Mouse (Mus musculus): ENCODE data around the gene Prpf38b. TPM values are rescaled to one million over a fixed set of nuclear protein-coding genes. Genes with fewer than 3 reads are reported as not detected.

Prpf38b gene
- total and polyA plus RNA-seq, 3 experiments: 42.6 to 177 (median 42.9) TPM

DNA sequence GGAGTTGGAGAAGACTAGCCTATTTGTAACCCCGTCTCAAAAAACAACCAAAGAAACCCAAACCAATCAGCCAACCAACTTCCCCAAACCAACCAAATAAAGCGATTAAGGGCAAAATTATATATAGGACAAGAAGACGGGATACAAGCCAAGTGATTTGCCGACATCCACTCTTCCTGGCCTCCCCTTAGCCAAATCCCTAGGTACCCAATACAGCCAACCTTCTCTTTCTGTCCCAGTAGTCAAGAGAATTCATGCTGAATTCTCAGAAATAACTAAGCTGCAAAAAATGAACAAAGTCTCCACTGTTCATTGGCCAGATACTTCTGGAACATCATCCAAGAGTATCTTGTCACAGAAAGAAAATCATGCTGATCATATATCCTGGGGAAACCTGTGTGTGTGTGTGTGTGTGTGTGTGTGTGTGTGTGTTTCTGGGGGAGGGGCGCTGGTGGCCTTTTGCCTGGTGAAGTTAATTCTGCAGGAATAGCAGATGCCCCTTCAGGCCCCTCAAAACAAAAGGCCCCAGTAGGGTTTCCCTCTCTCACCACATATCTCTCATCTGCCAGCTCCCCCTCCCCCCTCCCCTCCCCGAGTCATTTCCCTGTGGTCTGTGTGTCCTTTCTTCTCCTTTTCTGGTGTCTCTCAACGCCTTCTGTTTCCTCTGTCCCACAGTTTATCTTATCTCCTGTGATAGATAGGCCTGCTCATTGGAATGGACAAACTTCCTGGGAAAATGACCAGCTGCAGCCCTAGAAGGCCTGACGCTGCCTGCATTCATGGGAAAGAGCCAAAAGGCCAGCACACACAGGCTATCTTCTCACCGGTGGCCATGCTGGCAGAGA, 25.6 kb downstream of the Prpf38b start:
- in situ Hi-C loops (cut with MboI; ENCODE audit: low pct_ligation_motif_present, low pct_unique_long_range_greater_than_20kb, low sequenced_read_pairs): no loop called here
- Histone ChIP-seq H3K4me2 (ENCODE audit: insufficient read depth, low read depth, poor library complexity, severe bottlenecking) (peak overlapping the region; percentile 63), H3K27ac (ENCODE audit: insufficient read depth, low read depth) (peak overlapping the region; percentile 51), H3K4me3 (replicated peaks in 1 of 3; ENCODE audit: low read depth in 2 of 3, low read length in 2 of 3, poor library complexity in 1 of 3) (peak overlapping the region in 1 of 3 experiments; percentile 3), H3K27me3 (replicated peaks) (no peaks in the 10 kb centered on the region), H3K36me3 (replicated peaks in 1 of 2; ENCODE audit: control insufficient read depth in 1 of 2, insufficient read depth in 1 of 2, low read length in 1 of 2) (no peaks in the 10 kb centered on the region), H3K4me1 (ENCODE audit: control insufficient read depth in 1 of 2, insufficient read depth in 2 of 2) (peaks cover 19 to 74% of the 10 kb centered on the region in 2 experiments), H3K9ac (ENCODE audit: insufficient read depth, low read depth) (peak overlapping the region; percentile 11; the same call in 1 of the 2 replicates), H3K79me2 (replicated peaks; ENCODE audit: control insufficient read depth, extremely low read depth, insufficient read depth, poor library complexity, severe bottlenecking) (no peaks in the 10 kb centered on the region), H3K9me3 (replicated peaks; ENCODE audit: low read length) (no peaks in the 10 kb centered on the region)
- DNase-seq (ENCODE audit: extremely low read depth): peak; percentile 55
- dilution Hi-C loops (cut with MboI; ENCODE audit: extremely low pct_ligation_motif_present, extremely low pct_unique_long_range_greater_than_20kb, low sequenced_read_pairs): no loop called here
- TF ChIP-seq TBP (conservative IDR thresholded peaks at IDR 0.05; ENCODE audit: low read depth, low read length): no peak
- TF ChIP-seq ETS1 (conservative IDR thresholded peaks at IDR 0.05; ENCODE audit: low read depth, low read length): 0 out of 2 replicates have a peak, but pooled peaks have one; percentile 12
- TF ChIP-seq PAX5 (IDR thresholded peaks at IDR 0.05; ENCODE audit: low read length): no peak
- TF ChIP-seq MAZ (IDR thresholded peaks at IDR 0.05; ENCODE audit: low read depth, low read length): peak; percentile 38; the same call in 1 of the 2 replicates
- no peak for TF ChIP-seq MAFK (IDR thresholded peaks at IDR 0.05; ENCODE audit: insufficient replicate concordance, low read length)
- TF ChIP-seq IRF4 (IDR thresholded peaks at IDR 0.05; ENCODE audit: low read depth, low read length): peak; percentile 45; the same call in 1 of the 2 replicates
- TF ChIP-seq USF2 (conservative IDR thresholded peaks at IDR 0.05; ENCODE audit: low read depth, low read length): no peak
- TF ChIP-seq MAX (IDR thresholded peaks at IDR 0.05; ENCODE audit: low read length): no peak

DNA sequence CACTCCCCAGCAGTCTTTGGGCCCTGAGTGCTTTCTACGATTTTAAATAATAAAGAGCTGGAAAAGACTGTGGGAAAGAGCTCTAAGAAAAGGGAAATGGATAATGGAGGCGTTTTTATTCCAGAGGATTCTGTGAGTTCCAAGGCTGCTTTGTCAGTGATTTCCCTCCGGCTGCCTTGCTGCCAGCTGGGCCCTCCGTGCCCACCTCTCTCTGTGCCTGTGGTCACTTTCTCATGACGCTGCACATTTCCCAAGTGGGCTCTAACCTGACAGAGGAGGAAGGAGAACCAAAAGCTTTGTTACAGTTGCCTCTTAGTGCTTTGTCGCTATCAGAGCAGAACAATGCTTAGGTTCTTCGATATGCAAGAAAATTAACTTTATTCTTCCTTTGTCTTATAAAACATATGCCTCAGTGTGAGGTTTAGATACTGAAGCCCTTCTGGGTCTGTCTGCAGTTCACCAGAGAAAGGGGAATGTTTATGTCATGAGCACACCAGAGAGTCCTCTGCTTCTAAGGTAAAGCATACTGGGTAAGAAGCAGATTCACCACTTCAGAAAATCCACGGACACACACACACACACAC, 26.7 kb downstream of the Prpf38b start:
- no peaks in the 10 kb centered on the region for H3K27me3 ChIP-seq (replicated peaks)
- DNase-seq (ENCODE audit: extremely low read depth): no peak
- in situ Hi-C loops (cut with MboI; ENCODE audit: low pct_ligation_motif_present, low pct_unique_long_range_greater_than_20kb, low sequenced_read_pairs) (no loop called here), dilution Hi-C loops (cut with MboI; ENCODE audit: extremely low pct_ligation_motif_present, extremely low pct_unique_long_range_greater_than_20kb, low sequenced_read_pairs) (no loop called here)
- TF ChIP-seq MEF2A (IDR thresholded peaks at IDR 0.05; ENCODE audit: borderline replicate concordance, low read depth, low read length) (no peak), USF1 (IDR thresholded peaks at IDR 0.05; ENCODE audit: low read depth, low read length) (no peak), HCFC1 (IDR thresholded peaks at IDR 0.05; ENCODE audit: low read depth, low read length) (no peak), ELF1 (IDR thresholded peaks at IDR 0.05; ENCODE audit: low read depth, low read length) (no peak), NELFE (IDR thresholded peaks at IDR 0.05; ENCODE audit: low read depth, low read length) (no peak), MAFK (IDR thresholded peaks at IDR 0.05; ENCODE audit: insufficient replicate concordance, low read length) (0 out of 2 replicates have a peak, but pooled peaks have one; percentile 17)
- H3K79me2 ChIP-seq (replicated peaks; ENCODE audit: control insufficient read depth, extremely low read depth, insufficient read depth, poor library complexity, severe bottlenecking): no peaks in the 10 kb centered on the region
- H3K4me3 ChIP-seq (replicated peaks in 1 of 3; ENCODE audit: low read depth in 2 of 3, low read length in 2 of 3, poor library complexity in 1 of 3): no peak overlapping the region
- no peak overlapping the region for H3K9ac ChIP-seq (ENCODE audit: insufficient read depth, low read depth)
- H3K9me3 ChIP-seq (replicated peaks; ENCODE audit: low read length): no peaks in the 10 kb centered on the region
- H3K27ac ChIP-seq (ENCODE audit: insufficient read depth, low read depth): no peak overlapping the region
- H3K4me1 ChIP-seq (ENCODE audit: control insufficient read depth in 1 of 2, insufficient read depth in 2 of 2): peaks cover 29 to 83% of the 10 kb centered on the region in 2 experiments
- H3K4me2 ChIP-seq (ENCODE audit: insufficient read depth, low read depth, poor library complexity, severe bottlenecking): no peak overlapping the region
- H3K36me3 ChIP-seq (replicated peaks in 1 of 2; ENCODE audit: control insufficient read depth in 1 of 2, insufficient read depth in 1 of 2, low read length in 1 of 2): no peaks in the 10 kb centered on the region
